Mouse (Mus musculus) spleen, postnatal 4 days (tissue): ENCODE data around the gene Olfr1032.
"Not testable (repeated sequence)": the region's sequence is repeated elsewhere in the genome, so short reads cannot be mapped to it uniquely, and the experiment has no call there.

Experiments
- DNase-seq, 2 experiments: peaks; one replicate each; pipeline ENCODE4 v3.0.0; 2022; ENCODE audit warnings: low spot score in 2 of 2

The Olfr1032 gene

GRCm38 (mm10) chr2:86005240-86005639 lies at the start of gene Olfr1032:
Gene Olfr1032, plus strand, starts transcription at chr2:86005540.
- DNase-seq, result no peak

- DNase-seq, result no peak
Observed at GRCm38 (mm10) chr2:85973595-85973994, 31.7 kb upstream of the Olfr1032 start, which contains the start of gene Olfr1029. Gene Olfr1029, plus strand, starts transcription at chr2:85973895.

GRCm38 (mm10) chr2:85978976-85979375 lies 26.4 kb upstream of the Olfr1032 start, which contains the start of gene Olfr1030:
Gene Olfr1030, plus strand, starts transcription at chr2:85979276.
- DNase-seq, result no peak

GRCm38 (mm10) chr2:85990004-85990403 lies 15.3 kb upstream of the Olfr1032 start, which contains the start of gene Olfr1031:
Gene Olfr1031, plus strand, starts transcription at chr2:85990304.
- no peak for DNase-seq

- DNase-seq, result not testable (repeated sequence)
Observed at GRCm38 (mm10) chr2:86020406-86020805, 15.1 kb downstream of the Olfr1032 start, which contains the start of gene Olfr1033. Gene Olfr1033, plus strand, starts transcription at chr2:86020633.

GRCm38 (mm10) chr2:86021518-86021917 lies 16.2 kb downstream of the Olfr1032 start:
- not testable (repeated sequence) for DNase-seq

- no peak for DNase-seq
Observed at GRCm38 (mm10) chr2:86045561-86045960, 40.2 kb downstream of the Olfr1032 start, which contains the start of gene Olfr1034. Gene Olfr1034, plus strand, starts transcription at chr2:86045861.

- not testable (repeated sequence) for DNase-seq
Observed at GRCm38 (mm10) chr2:86050777-86051176, 45.4 kb downstream of the Olfr1032 start.
